In the genomic region with DNA sequence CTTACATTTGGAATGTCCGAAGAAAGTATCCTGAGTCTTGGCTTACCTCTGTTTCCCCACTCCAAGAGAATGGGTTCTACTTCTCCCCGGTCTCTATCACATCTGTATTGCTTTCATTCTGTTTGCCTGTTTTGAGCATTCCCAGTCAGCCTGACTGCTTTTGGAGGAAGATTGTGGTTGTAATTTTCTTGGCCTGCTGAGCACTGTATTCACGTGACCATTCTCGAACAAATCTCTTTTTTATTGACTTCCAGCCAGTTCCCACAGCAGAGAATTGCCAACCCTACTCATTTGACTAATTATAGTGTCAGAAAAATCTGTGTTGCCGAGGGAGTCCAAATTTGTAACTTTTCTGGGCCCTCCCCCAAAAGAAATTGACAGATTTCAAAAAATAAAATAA, we compare ENCODE assay signal across 10 mouse cellular contexts. TPM values are rescaled to one million over a fixed set of nuclear protein-coding genes. Genes with fewer than 3 reads are reported as not detected.
DNase-seq lines count a peak whose midpoint lies in the region; ATAC-seq and TF ChIP-seq lines count a peak whose summit lies in the region.
"Had no signal": no experiment of that assay in that cellular context is flagged by ENCODE, and none has a peak within 500 bp of the region (broad histone marks: within the 10 kb centered on the region; RNA-seq: fewer than 3 reads in every experiment).

A gene (minus strand): TSS at position 121 of the 400 bp plus-strand sequence.

- H3K27ac ChIP-seq in kidney, postnatal 0 days = no peak within 1 kb of the TSS
- no peak within 1 kb of the TSS for H3K27ac ChIP-seq in kidney, embryonic 15.5 days
- peak within 1 kb of the TSS; percentile 66 for H3K27ac ChIP-seq in liver, postnatal 0 days (ENCODE audit: low read depth)
- no peak within 1 kb of the TSS for H3K27ac ChIP-seq in midbrain, embryonic 15.5 days
- H3K27ac ChIP-seq: neural tube, embryonic 12.5 days had no signal

- H3K4me3 ChIP-seq in kidney, postnatal 0 days (replicated peaks; ENCODE audit: low read depth, low read length) = no peak within 1 kb of the TSS
- H3K4me3 ChIP-seq in kidney, embryonic 15.5 days (replicated peaks) = no peak within 1 kb of the TSS
- H3K4me3 ChIP-seq in liver, postnatal 0 days (ENCODE audit: low read depth, low read length) = peak within 1 kb of the TSS; percentile 35
- no peak within 1 kb of the TSS for H3K4me3 ChIP-seq in midbrain, embryonic 15.5 days
- H3K4me3 ChIP-seq: neural tube, embryonic 12.5 days had no signal

- no peak within 1 kb of the TSS for H3K9ac ChIP-seq in kidney, postnatal 0 days (ENCODE audit: low read depth, low read length)
- no peak within 1 kb of the TSS for H3K9ac ChIP-seq in kidney, embryonic 15.5 days
- no peak within 1 kb of the TSS; the same call in 1 of the 2 replicates for H3K9ac ChIP-seq in liver, postnatal 0 days (replicated peaks)
- H3K9ac ChIP-seq in midbrain, embryonic 15.5 days = no peak within 1 kb of the TSS
- H3K9ac ChIP-seq: neural tube, embryonic 12.5 days had no signal

- no peak for TF ChIP-seq CTCF in kidney, postnatal 0 days (IDR thresholded peaks at IDR 0.05; ENCODE audit: low read depth)
- no peak for TF ChIP-seq CTCF in liver, postnatal 0 days (IDR thresholded peaks at IDR 0.05; ENCODE audit: low read depth)

- TF ChIP-seq EP300 in liver, postnatal 0 days (IDR thresholded peaks at IDR 0.05; ENCODE audit: low read depth) = no peak

- H3K9me3 ChIP-seq in kidney, postnatal 0 days (replicated peaks; ENCODE audit: low read length) = no peaks in the 10 kb centered on the region
- no peaks in the 10 kb centered on the region for H3K9me3 ChIP-seq in kidney, embryonic 15.5 days (replicated peaks)
- H3K9me3 ChIP-seq in liver, postnatal 0 days (ENCODE audit: low read length) = no peaks in the 10 kb centered on the region
- H3K9me3 ChIP-seq in midbrain, embryonic 15.5 days = no peaks in the 10 kb centered on the region
- H3K9me3 ChIP-seq: neural tube, embryonic 12.5 days had no signal

- H3K27me3 ChIP-seq in kidney, postnatal 0 days (ENCODE audit: insufficient read depth, low read length) = no peaks in the 10 kb centered on the region
- no peaks in the 10 kb centered on the region for H3K27me3 ChIP-seq in kidney, embryonic 15.5 days
- no peaks in the 10 kb centered on the region for H3K27me3 ChIP-seq in liver, postnatal 0 days (ENCODE audit: insufficient read depth, low read length)
- H3K27me3 ChIP-seq in midbrain, embryonic 15.5 days (replicated peaks) = no peaks in the 10 kb centered on the region
- H3K27me3 ChIP-seq: neural tube, embryonic 12.5 days had no signal

- WGBS in kidney, postnatal 0 days = 63% methylated on average over 5 of the region's 5 CpGs
- WGBS in kidney, embryonic 15.5 days = 75% methylated on average over 5 of the region's 5 CpGs
- WGBS in liver, postnatal 0 days (ENCODE audit: insufficient replicate concordance) = 53% methylated on average over 5 of the region's 5 CpGs
- 74% methylated on average over 5 of the region's 5 CpGs for WGBS in midbrain, embryonic 15.5 days

- H3K36me3 ChIP-seq in kidney, postnatal 0 days (ENCODE audit: insufficient read depth, low read length) = no peaks in the 10 kb centered on the region
- no peaks in the 10 kb centered on the region for H3K36me3 ChIP-seq in kidney, embryonic 15.5 days
- no peaks in the 10 kb centered on the region for H3K36me3 ChIP-seq in liver, postnatal 0 days (replicated peaks; ENCODE audit: insufficient read depth, low read length)
- H3K36me3 ChIP-seq in midbrain, embryonic 15.5 days (replicated peaks) = no peaks in the 10 kb centered on the region
- H3K36me3 ChIP-seq: neural tube, embryonic 12.5 days had no signal

- peak; percentile 22 for DNase-seq in kidney, postnatal 0 days (ENCODE audit: low spot score)
- DNase-seq in adrenal gland, postnatal 10 days = peak; percentile 23
- peak; percentile 10 to 25 for DNase-seq in gastrocnemius, adult 8-10 months (ENCODE audit: low spot score in 2 of 2)
- DNase-seq in liver, postnatal 0 days = no peak
- no peak for DNase-seq in embryo, embryonic 11 days

- H3K4me1 ChIP-seq in kidney, postnatal 0 days (replicated peaks; ENCODE audit: insufficient read depth, low read length) = no peaks in the 10 kb centered on the region
- no peaks in the 10 kb centered on the region for H3K4me1 ChIP-seq in kidney, embryonic 15.5 days
- no peaks in the 10 kb centered on the region for H3K4me1 ChIP-seq in liver, postnatal 0 days (ENCODE audit: insufficient read depth)
- H3K4me1 ChIP-seq in midbrain, embryonic 15.5 days = no peaks in the 10 kb centered on the region
- H3K4me1 ChIP-seq: neural tube, embryonic 12.5 days had no signal

- no peak for ATAC-seq in kidney, postnatal 0 days (replicated peaks; ENCODE audit: low FRiP score, low read depth)
- ATAC-seq in kidney, embryonic 15.5 days (replicated peaks; ENCODE audit: low FRiP score) = no peak
- ATAC-seq in liver, postnatal 0 days = no peak
- no peak for ATAC-seq in granulocyte monocyte progenitor cell, adult 5-6 weeks (replicated peaks; ENCODE audit: poor library complexity, severe bottlenecking)
- ATAC-seq in midbrain, embryonic 15.5 days (replicated peaks) = no peak

- H3K4me2 ChIP-seq in kidney, postnatal 0 days (ENCODE audit: low read length) = no peak within 1 kb of the TSS
- no peak within 1 kb of the TSS for H3K4me2 ChIP-seq in kidney, embryonic 15.5 days
- H3K4me2 ChIP-seq in liver, postnatal 0 days (ENCODE audit: low read depth, low read length) = peak within 1 kb of the TSS; percentile 65
- H3K4me2 ChIP-seq in midbrain, embryonic 15.5 days = no peak within 1 kb of the TSS
- H3K4me2 ChIP-seq: neural tube, embryonic 12.5 days had no signal

RNA-seq across cellular contexts. Expression of the gene that starts here (rescaled TPM):
- polyA plus RNA-seq in kidney, postnatal 0 days (2015; fragmentation: Nextera tagmentation; extraction: Ambion mirVana) = 0.19 and 0.70 TPM in 2 replicates
- 0.30 and 0.85 TPM in 2 replicates for polyA plus RNA-seq in kidney, embryonic 15.5 days (2015; fragmentation: Nextera tagmentation; extraction: Ambion mirVana)
- 10 to 100 TPM; 40.4 to 43.0 TPM for total RNA-seq in adrenal gland, postnatal 10 days (2021)
- total RNA-seq in gastrocnemius, adult 8-10 months (2022) = 10 to 100 TPM; 22.0 to 35.0 (median 26.5) TPM
- 7.0 and 11.8 TPM in 2 replicates for polyA plus RNA-seq in liver, postnatal 0 days (2015; fragmentation: Nextera tagmentation; extraction: Ambion mirVana)
- not detected in 2 replicates for total RNA-seq in granulocyte monocyte progenitor cell, adult 5-6 weeks (2014; fragmentation: Nextera tagmentation)
- not detected in 2 replicates for total RNA-seq in granulocyte monocyte progenitor cell, adult 5-6 weeks (2017)
- 0.24 and 0.97 TPM in 2 replicates for polyA plus RNA-seq in midbrain, embryonic 15.5 days (2015; fragmentation: Nextera tagmentation; extraction: Ambion mirVana)
- polyA plus RNA-seq: embryonic facial prominence, embryonic 11.5 days had no signal

Comparison
In these comparisons a context has a peak if more than half of its experiments do, and no peak if none do; other contexts are left out.
1. RNA of the gene that starts here (total RNA-seq): 40.4 to 43.0 TPM in adrenal gland, postnatal 10 days and 22.0 to 35.0 TPM in gastrocnemius, adult 8-10 months; not detected in granulocyte monocyte progenitor cell, adult 5-6 weeks; every median in the first group is over 10 times any median in the second.
2. Peak in DNase-seq in kidney, postnatal 0 days; RNA of the gene not detected or under 1 TPM.
3. DNase-seq: peak in adrenal gland, postnatal 10 days (single experiment) and gastrocnemius, adult 8-10 months (2 of 2); none in liver, postnatal 0 days (single experiment) and embryo, embryonic 11 days (single experiment).